Mouse (Mus musculus): Measurements from ENCODE around the gene Ltbr.
"Not testable (repeated sequence)": the region's sequence is repeated elsewhere in the genome, so short reads cannot be mapped to it uniquely, and the experiment has no call there.

Gene Ltbr

DNA sequence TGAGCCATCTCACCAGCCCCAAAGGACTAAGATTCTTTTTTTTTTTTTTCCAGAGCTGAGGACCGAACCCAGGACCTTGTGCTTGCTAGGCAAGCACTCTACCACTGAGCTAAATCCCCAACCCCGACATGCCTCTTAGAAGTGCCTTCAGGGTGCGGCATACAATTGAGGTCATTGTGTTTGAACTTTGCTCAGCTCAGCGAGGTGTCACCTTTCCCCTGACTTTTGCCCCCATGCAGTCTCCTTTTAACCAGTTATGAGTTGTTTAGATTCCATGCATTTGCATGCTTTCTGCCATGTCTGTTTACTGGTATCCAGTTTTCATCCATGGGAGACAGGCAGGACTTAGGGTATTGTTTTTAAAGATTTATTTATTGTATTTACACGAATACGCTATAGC lies 44.9 kb downstream of the Ltbr start:
- no peak for DNase-seq

GRCm38 (mm10) chr6:125267469-125267868 lies 46.2 kb downstream of the Ltbr start:
- DNase-seq, result no peak

DNA sequence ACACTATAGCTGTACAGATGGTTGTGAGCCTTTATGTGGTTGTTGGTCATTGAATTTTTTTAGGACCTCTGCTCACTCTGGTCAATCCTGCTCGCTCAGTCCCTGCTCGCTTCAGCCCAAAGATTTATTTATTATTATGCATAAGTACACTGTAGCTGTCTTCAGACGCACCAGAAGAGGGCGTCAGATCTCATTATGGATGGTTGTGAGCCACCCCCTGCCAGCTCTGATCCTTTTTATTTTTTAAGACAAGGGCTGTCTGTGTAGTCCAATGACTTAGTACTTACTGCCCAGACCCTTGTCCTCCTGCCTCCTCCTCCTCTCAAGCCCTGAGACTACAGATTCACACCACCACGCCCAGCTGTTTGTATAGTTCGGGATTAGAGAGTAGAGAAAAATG lies 47.1 kb downstream of the Ltbr start:
- not testable (repeated sequence) for DNase-seq

GRCm38 (mm10) chr6:125266091-125266490 lies 47.6 kb downstream of the Ltbr start:
- no peak for DNase-seq

DNA sequence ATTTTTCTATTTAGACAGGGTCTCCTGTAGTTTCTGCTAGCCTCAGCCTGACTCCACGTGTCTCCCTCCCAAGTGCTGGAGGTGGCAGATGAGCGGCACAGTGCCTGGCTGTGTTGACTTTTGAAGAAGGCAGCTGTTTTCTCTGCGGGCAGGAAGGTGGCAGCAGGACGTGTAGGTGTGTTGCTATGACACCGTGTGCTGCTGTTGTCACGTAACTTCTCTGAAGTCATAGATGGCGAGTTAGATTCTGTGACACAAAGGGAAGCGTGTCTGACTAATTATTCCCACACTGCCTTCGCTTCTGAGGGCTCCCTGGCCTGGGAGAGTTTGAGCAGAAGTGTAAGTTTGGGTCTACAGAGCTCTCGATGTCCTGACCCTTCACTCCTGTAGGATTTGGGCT lies 48.4 kb downstream of the Ltbr start:
- DNase-seq, result no peak

GRCm38 (mm10) chr6:125264219-125264618 lies 49.5 kb downstream of the Ltbr start:
- DNase-seq, result no peak

DNA sequence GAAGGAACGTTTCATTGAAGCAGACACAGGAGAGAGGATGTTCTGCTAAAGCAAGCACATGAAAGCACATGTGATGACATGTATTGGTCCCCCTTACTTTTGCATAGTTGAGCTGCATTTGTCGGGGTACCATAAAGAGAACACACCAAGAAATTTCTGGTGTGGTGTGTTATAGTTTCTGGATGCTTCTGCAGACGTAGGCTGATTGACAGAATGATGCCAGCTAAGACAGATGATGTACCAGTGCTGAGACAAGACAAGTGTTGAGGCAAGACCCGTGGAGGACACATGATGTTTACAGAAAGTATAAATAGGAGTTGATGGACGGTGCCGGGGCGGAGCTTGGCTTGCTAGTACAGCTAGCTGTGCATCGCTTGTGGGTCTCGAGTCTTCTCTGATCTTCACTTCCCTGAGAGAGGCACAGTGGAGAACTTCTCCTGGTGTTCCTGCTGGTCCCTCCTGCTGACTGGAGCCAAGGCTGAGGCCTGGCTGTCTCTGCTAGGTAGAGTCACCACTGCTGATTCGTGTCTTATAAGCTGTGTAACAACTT lies 53.6 kb downstream of the Ltbr start:
- DNase-seq, result no peak
